Mouse (Mus musculus) forebrain, embryonic 14.5 days (tissue): Measurements from ENCODE around the gene Olfr547. TPM values are rescaled to one million over a fixed set of nuclear protein-coding genes. Genes with fewer than 3 reads are reported as not detected.

Experiments used
- ATAC-seq: fragments of 200-750 bp; cut with Nextera tagmentation; 2 replicates; pipeline ENCODE4 v1.8.0; 2017; ENCODE audit warnings: mild to moderate bottlenecking, moderate library complexity
- DNase-seq: peaks from one replicate; pipeline ENCODE4 v3.0.0-alpha.2; 2015; ENCODE audit warnings: low spot score
- H3K27ac ChIP-seq: fragments of 300-500 bp; sonication (generic); 2 replicates; pipeline ENCODE4 v1.5.1; 2014; ENCODE audit warnings: low read depth, mild to moderate bottlenecking, control low read depth, low read length, moderate library complexity
- H3K27me3 ChIP-seq: fragments of 300-500 bp; sonication (generic); replicated peaks from 2 replicates; pipeline ENCODE4 v1.6.1; 2014; ENCODE audit warnings: low read length, control low read depth, mixed read lengths; ENCODE audit not compliant: control insufficient read depth, insufficient read depth
- H3K36me3 ChIP-seq: fragments of 300-500 bp; sonication (generic); 2 replicates; pipeline ENCODE4 v1.6.1; 2014; ENCODE audit warnings: low read length, control low read depth; ENCODE audit not compliant: control insufficient read depth, insufficient read depth
- H3K4me1 ChIP-seq: fragments of 300-500 bp; sonication (generic); 2 replicates; pipeline ENCODE4 v1.6.1; 2014; ENCODE audit warnings: antibody characterized with exemption, low read length, control low read depth; ENCODE audit not compliant: control insufficient read depth, insufficient read depth
- H3K4me2 ChIP-seq: fragments of 300-500 bp; sonication (generic); 2 replicates; pipeline ENCODE4 v1.6.1; 2014; ENCODE audit warnings: mild to moderate bottlenecking, control low read depth, low read length
- H3K4me3 ChIP-seq: fragments of 300-500 bp; sonication (generic); 2 replicates; pipeline ENCODE4 v1.5.1; 2014; ENCODE audit warnings: low read depth, low read length, control low read depth
- H3K9ac ChIP-seq: fragments of 300-500 bp; sonication (generic); 2 replicates; pipeline ENCODE4 v1.6.1; 2014; ENCODE audit warnings: mild to moderate bottlenecking, low read length, control low read depth, moderate library complexity
- H3K9me3 ChIP-seq: fragments of 300-500 bp; sonication (generic); replicated peaks from 2 replicates; pipeline ENCODE4 v1.6.1; 2016; ENCODE audit warnings: low read length, control low read depth, mixed read lengths; ENCODE audit not compliant: control insufficient read depth
- WGBS: fragments of 180-500 bp; shearing (Covaris S2); extraction: QIAGEN DNeasy Blood & Tissue Kit; methylation state at CpG from one replicate; pipeline ENCODE4 v1.1.7; 2014; 5-methylcytosine and 5-hydroxymethylcytosine counted together
- polyA plus RNA-seq: library from polyadenylated mRNA; unstranded; fragments of >200 nt; fragmentation: Nextera tagmentation; extraction: Ambion mirVana; gene quantifications from 2 replicates; pipeline ENCODE4 v1.2.1, GENCODE M21; 2014

The Olfr547 gene
- polyA plus RNA-seq, 1 experiment from 2014 or later = not detected

DNA sequence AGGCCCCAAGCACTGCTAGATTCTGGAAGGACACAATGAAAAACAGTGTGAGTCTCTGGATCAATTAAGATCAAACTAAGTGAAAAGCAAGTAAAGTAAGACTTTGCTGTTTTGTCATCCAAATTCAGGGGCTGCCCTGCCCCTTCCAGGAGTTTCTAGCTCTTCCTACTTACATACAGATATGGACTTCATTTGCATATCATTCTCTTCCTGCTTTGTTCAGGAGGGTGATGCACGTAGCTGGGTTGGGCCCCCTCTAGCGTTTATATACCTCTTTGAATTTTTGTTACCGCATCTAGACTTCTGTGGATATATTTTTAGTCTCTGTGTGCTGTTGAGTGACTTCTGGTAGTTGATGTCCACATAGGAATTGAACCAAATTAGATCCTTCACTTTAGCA, 6.7 kb downstream of the Olfr547 start:
- no peaks in the 10 kb centered on the region for H3K27me3 ChIP-seq
- no peaks in the 10 kb centered on the region for H3K36me3 ChIP-seq
- H3K4me2 ChIP-seq = no peak overlapping the region
- H3K4me3 ChIP-seq = no peak overlapping the region
- no peak overlapping the region for H3K9ac ChIP-seq
- DNase-seq = no peak
- no peak for ATAC-seq
- H3K9me3 ChIP-seq = no peaks in the 10 kb centered on the region
- H3K4me1 ChIP-seq = no peaks in the 10 kb centered on the region
- WGBS = 59% methylated on average over 3 of the region's 3 CpGs
- no peak overlapping the region for H3K27ac ChIP-seq

DNA sequence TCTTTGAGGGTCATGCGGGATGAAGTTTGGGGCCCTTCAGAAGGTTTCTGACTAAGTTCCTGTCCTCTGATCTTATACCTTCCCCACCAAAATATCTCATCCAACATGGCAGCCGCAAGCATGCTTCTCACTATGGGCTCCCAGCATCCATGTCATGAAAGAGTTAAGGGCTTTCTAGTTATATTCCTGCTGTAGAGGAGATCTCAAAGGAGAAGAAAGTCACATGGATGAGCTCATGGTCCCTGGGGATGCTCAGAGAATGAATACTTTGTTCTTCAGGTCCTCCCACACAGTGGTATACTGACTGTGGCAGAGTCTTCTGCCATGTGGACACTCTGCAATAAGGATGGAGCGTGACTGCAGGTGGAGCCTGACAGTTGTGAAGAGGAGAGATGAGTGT, 15.0 kb downstream of the Olfr547 start, which contains the start of gene Olfr549:
TSS of gene Olfr549 (plus strand) at position 301 of the 400 bp plus-strand sequence.
- no peak within 1 kb of the TSS for H3K27ac ChIP-seq
- no peaks in the 10 kb centered on the region for H3K9me3 ChIP-seq
- no peak for ATAC-seq
- H3K36me3 ChIP-seq = no peaks in the 10 kb centered on the region
- DNase-seq = no peak
- H3K4me1 ChIP-seq = no peaks in the 10 kb centered on the region
- H3K27me3 ChIP-seq = no peaks in the 10 kb centered on the region
- no peak within 1 kb of the TSS for H3K4me2 ChIP-seq
- 89% methylated on average over 3 of the region's 3 CpGs for WGBS
- no peak within 1 kb of the TSS for H3K4me3 ChIP-seq
- H3K9ac ChIP-seq = no peak within 1 kb of the TSS

DNA sequence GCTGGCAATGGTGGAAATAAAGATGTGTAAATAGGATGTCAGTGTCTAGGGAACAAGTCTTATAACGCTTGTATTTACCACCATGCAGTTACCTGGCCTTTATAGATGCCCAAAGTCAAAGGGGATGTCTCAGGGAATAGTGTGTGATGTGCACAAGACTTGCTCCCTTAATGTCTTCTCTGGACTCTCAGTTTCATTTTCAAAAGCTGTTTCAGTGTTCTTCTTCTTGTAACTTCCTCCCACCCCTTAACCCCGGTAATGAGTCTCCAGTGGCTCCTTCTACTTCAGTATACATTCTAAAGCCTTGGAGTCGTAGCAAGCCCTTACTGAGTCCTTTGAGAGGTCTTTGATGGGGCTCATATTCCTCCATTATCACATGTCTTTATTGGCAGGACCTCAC, 18.7 kb downstream of the Olfr547 start:
- Histone ChIP-seq H3K36me3 (no peaks in the 10 kb centered on the region), H3K9me3 (no peaks in the 10 kb centered on the region), H3K4me2 (no peak overlapping the region), H3K4me3 (no peak overlapping the region), H3K4me1 (no peaks in the 10 kb centered on the region), H3K9ac (no peak overlapping the region), H3K27me3 (no peaks in the 10 kb centered on the region), H3K27ac (no peak overlapping the region)
- no peak for DNase-seq
- WGBS = 91% methylated on average over 3 of the region's 3 CpGs
- no peak for ATAC-seq

DNA sequence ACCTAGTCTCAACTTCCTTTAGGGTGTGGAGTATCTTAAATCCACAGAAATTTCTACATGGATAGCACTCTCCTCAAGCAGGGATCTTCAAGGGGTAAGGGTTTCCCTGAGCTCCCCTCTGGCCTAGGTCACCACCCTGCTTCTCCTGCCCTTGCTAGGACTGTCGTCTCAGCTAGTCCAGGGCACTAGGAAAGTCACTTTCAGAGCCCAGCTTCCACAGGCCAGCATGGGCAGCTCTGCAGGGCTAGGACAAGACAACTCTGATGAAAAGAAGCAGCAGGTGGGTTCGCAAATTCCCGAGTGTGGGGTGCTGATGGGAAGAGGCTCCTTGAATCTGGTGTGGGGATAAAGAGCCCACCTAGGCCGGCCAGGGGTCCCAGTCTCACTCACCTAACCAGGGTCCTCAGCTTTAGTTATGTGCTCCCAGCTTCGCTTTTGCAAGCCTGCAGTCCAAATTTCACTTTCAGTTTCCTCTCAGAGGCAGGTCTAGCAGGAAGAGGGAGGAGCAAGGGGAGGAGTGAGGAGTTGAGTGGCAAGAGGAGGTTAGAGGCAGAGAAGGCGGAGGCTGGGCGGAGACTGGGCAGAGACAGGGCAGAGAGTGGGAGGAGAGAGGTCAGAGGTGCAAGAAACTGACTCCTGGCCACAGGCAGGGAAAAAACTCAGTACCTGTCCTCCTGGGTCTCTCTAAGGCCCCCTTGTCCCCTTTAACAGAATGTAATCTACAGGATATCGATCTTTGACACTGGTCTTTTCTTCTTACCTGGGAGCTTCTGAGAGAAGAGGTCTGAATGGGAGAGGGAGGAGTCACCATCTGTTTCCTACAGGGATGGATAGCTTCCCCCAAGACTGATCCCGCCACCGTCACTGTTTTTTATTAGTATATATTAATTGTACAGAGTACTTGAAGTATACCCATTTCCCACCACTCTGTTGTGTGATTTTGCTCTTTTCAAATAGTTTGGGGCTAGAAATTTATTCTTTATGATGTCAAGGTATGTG, 30.7 kb downstream of the Olfr547 start, which contains the start of gene Trim21:
TSS of gene Trim21 (minus strand) at position 488 of the 999 bp plus-strand sequence.
- 22% methylated on average over 10 of the region's 10 CpGs for WGBS
- Histone ChIP-seq H3K4me3 (peak within 1 kb of the TSS; percentile 6; the same call in 1 of the 2 replicates), H3K4me1 (no peaks in the 10 kb centered on the region), H3K9ac (no peak within 1 kb of the TSS; the same call in 1 of the 2 replicates), H3K27me3 (no peaks in the 10 kb centered on the region), H3K4me2 (peak within 1 kb of the TSS; percentile 26), H3K36me3 (no peaks in the 10 kb centered on the region), H3K27ac (no peak within 1 kb of the TSS), H3K9me3 (no peaks in the 10 kb centered on the region)
- ATAC-seq = peak; percentile 57; the same call in 1 of the 2 replicates
- peak; percentile 26 for DNase-seq

DNA sequence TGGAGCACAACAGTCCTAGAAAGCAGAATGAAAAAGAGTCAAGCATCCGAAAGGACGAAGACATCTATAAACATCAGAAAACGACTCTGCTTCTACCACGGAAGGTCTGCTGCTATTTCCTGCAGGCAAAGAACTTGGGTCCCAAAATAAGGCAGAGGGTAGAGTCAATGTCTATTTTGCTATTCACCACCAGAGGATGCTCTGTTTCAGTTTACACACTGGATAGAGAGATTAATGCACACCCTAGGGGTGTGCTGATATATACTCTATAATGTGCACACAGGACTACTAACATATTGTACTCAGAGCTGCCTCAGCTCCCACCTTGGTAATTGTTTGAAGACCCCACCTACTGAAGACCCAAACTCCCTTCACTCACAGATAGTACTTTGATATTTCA, 31.7 kb downstream of the Olfr547 start:
- H3K36me3 ChIP-seq = no peaks in the 10 kb centered on the region
- DNase-seq = no peak
- H3K27me3 ChIP-seq = no peaks in the 10 kb centered on the region
- H3K27ac ChIP-seq = no peak overlapping the region
- WGBS = 88% methylated on average over 4 of the region's 4 CpGs
- H3K4me2 ChIP-seq = no peak overlapping the region
- no peaks in the 10 kb centered on the region for H3K4me1 ChIP-seq
- no peak for ATAC-seq
- no peaks in the 10 kb centered on the region for H3K9me3 ChIP-seq
- no peak overlapping the region for H3K4me3 ChIP-seq
- no peak overlapping the region for H3K9ac ChIP-seq

DNA sequence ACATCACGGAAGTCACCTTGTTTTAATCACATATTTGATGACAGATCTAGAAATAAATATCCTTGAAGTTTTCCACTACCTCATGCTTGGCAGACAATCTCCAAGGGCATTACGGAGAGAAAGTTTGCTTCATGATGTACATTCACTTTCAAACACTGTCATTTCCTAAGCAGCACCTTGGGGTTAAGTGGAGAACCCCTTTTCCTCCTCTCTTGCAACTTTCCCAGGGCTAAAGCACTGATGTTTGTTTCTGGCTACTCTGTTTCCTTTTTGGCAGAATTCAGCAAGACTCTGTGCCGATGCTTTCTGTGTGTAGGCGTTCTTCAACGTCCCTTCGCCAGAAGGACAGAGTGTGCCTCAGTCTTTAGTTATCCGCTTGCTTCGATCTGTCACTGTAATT, 36.6 kb downstream of the Olfr547 start, which contains the start of gene Olfr550:
TSS of gene Olfr550 (plus strand) at position 301 of the 400 bp plus-strand sequence.
- Histone ChIP-seq H3K27me3 (no peaks in the 10 kb centered on the region), H3K27ac (no peak within 1 kb of the TSS), H3K4me1 (no peaks in the 10 kb centered on the region), H3K9ac (no peak within 1 kb of the TSS), H3K4me3 (no peak within 1 kb of the TSS), H3K36me3 (no peaks in the 10 kb centered on the region), H3K4me2 (no peak within 1 kb of the TSS), H3K9me3 (no peaks in the 10 kb centered on the region)
- WGBS = 94% methylated on average over 8 of the region's 8 CpGs
- DNase-seq (no peak), ATAC-seq (no peak)

DNA sequence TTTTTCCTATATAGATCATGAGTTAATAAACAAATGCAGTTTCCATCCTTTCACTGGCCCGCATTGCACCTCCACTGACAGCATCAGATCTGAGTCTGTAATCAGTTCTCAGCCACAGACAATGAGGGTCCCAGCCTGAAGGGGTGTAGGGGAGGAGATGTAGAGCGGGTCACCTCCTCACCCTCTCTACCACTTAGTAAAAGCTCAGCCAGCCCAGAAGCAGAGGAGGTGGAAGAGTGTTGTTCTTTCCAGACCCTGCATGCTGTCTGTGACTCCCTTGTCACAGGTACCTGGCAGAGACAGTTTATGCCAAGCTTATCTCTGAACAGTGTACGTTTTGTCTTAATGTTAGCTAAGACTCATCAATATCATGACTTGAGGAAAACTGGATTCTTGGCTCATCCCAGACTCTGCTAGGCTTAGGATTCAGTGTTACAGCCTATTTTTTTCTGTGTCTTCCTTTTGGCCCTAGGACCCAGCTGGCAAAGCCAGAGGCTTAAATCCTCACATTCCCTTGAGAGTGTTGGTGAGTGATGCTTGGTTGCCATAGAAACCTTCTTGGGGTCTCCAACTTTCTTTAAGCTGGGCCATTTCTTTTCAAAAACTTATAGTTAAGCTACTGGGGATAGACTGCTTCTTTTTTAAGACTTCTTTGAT, 38.8 kb downstream of the Olfr547 start:
- Histone ChIP-seq H3K4me1 (no peaks in the 10 kb centered on the region), H3K4me3 (no peak overlapping the region), H3K36me3 (no peaks in the 10 kb centered on the region), H3K4me2 (no peak overlapping the region), H3K27ac (no peak overlapping the region), H3K27me3 (no peaks in the 10 kb centered on the region), H3K9ac (no peak overlapping the region), H3K9me3 (no peaks in the 10 kb centered on the region)
- WGBS = 61% methylated on average over 3 of the region's 3 CpGs
- DNase-seq (peak; percentile 30), ATAC-seq (no peak)

DNA sequence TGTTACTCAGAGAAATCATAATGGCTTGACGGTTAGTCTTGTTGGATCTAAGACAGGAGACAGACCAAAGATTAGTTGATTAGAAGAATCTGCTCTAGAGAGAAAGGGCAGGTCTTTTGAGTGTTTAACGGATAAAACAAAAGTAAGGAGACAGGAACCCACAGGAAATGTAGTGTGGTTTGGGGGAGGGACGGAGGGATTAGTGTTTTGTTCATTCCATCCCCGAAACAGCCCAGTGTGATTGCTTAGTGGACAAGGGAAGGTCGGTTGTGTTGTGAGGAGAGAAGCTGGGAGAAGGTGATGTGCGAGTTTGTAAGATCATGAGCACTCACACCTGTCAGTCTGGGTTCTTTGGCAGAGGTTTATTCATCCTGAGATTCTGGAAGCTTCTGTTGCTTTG, 41.4 kb downstream of the Olfr547 start:
- ATAC-seq = no peak
- WGBS = 49% methylated on average over 6 of the region's 6 CpGs
- Histone ChIP-seq H3K4me2 (no peak overlapping the region), H3K9me3 (no peaks in the 10 kb centered on the region), H3K4me3 (no peak overlapping the region), H3K4me1 (no peaks in the 10 kb centered on the region), H3K27me3 (no peaks in the 10 kb centered on the region), H3K36me3 (no peaks in the 10 kb centered on the region), H3K9ac (no peak overlapping the region), H3K27ac (no peak overlapping the region)
- no peak for DNase-seq
